Mouse (Mus musculus) limb, embryonic 14.5 days (tissue): ENCODE measurements at regions not wholly inside any gene's neighbourhood (a gene's known extent, or its start where the extent isn't known, plus 50 kb on each side); places are given as distances from the start of the nearest gene placed in this dataset.
A peak's percentile ranks its signal among the peaks of the same experiment; 100 is the strongest.

ENCODE experiments used
- ATAC-seq: fragments of 200-750 bp; cut with Nextera tagmentation; 2 replicates; pipeline ENCODE4 v1.8.0; 2017; ENCODE audit warnings: low read depth, moderate number of reproducible peaks, moderate TSS enrichment; ENCODE audit not compliant: low FRiP score
- DNase-seq: peaks from one replicate; pipeline ENCODE4 v3.0.0-alpha.2; 2015; ENCODE audit warnings: low spot score
- H3K27ac ChIP-seq: fragments of 300-500 bp; sonication (generic); replicated peaks from 2 replicates; pipeline ENCODE4 v1.5.1; 2014; ENCODE audit warnings: low read depth, mild to moderate bottlenecking, low read length, moderate library complexity, mixed read lengths
- H3K27me3 ChIP-seq: fragments of 300-500 bp; sonication (generic); 2 replicates; pipeline ENCODE4 v1.6.1; 2014; ENCODE audit warnings: low read length, mixed read lengths; ENCODE audit not compliant: control insufficient read depth, insufficient read depth
- H3K36me3 ChIP-seq: fragments of 300-500 bp; sonication (generic); 2 replicates; pipeline ENCODE4 v1.6.1; 2014; ENCODE audit warnings: mild to moderate bottlenecking, low read length, moderate library complexity, mixed read lengths; ENCODE audit not compliant: control insufficient read depth, insufficient read depth
- H3K4me1 ChIP-seq: fragments of 300-500 bp; sonication (generic); 2 replicates; pipeline ENCODE4 v1.6.1; 2014; ENCODE audit warnings: antibody characterized with exemption, low read length, mixed read lengths; ENCODE audit not compliant: control insufficient read depth, insufficient read depth
- H3K4me2 ChIP-seq: fragments of 300-500 bp; sonication (generic); replicated peaks from 2 replicates; pipeline ENCODE4 v1.6.1; 2014; ENCODE audit warnings: low read depth, mild to moderate bottlenecking, low read length, moderate library complexity; ENCODE audit not compliant: severe bottlenecking
- H3K4me3 ChIP-seq: fragments of 300-500 bp; sonication (generic); replicated peaks from 2 replicates; pipeline ENCODE4 v1.5.1; 2014; ENCODE audit warnings: low read length
- H3K9ac ChIP-seq: fragments of 300-500 bp; sonication (generic); 2 replicates; pipeline ENCODE4 v1.6.1; 2014; ENCODE audit warnings: mild to moderate bottlenecking, low read depth, low read length, moderate library complexity; ENCODE audit not compliant: severe bottlenecking
- H3K9me3 ChIP-seq: fragments of 300-500 bp; sonication (generic); 2 replicates; pipeline ENCODE4 v1.6.1; 2016; ENCODE audit warnings: low read length; ENCODE audit not compliant: control insufficient read depth
- POLR2A ChIP-seq: fragments of 200-500 bp; IDR thresholded peaks from 2 replicates; pipeline ENCODE4 v1.8.0; 2012; ENCODE audit warnings: inconsistent platforms, mild to moderate bottlenecking, moderate library complexity, borderline replicate concordance; ENCODE audit not compliant: insufficient read depth, insufficient read length; ENCODE audit errors: extremely low read depth
- WGBS: fragments of 180-500 bp; shearing (Covaris S2); extraction: QIAGEN DNeasy Blood & Tissue Kit; methylation state at CpG from one replicate; pipeline ENCODE4 v1.1.7; 2014; 5-methylcytosine and 5-hydroxymethylcytosine counted together

- 2% methylated on average over 37 of the region's 37 CpGs for WGBS
- Histone ChIP-seq H3K9me3 (no peaks in the 10 kb centered on the region), H3K27me3 (peaks cover 21% of the 10 kb centered on the region), H3K36me3 (no peaks in the 10 kb centered on the region), H3K4me1 (peaks cover 7% of the 10 kb centered on the region), H3K4me3 (peak overlapping the region; percentile 32), H3K9ac (peak overlapping the region; percentile 46), H3K27ac (no peak overlapping the region), H3K4me2 (peak overlapping the region; percentile 62)
- TF ChIP-seq POLR2A: no peak
- ATAC-seq (peak; percentile 41; the same call in 1 of the 2 replicates), DNase-seq (no peak)
These were observed 72.7 kb upstream of the 4930535I16Rik start for GRCm38 (mm10) chr4:123990293-123991185.
